Mouse (Mus musculus) heart, embryonic 11.5 days (tissue): ENCODE results near the gene Ankrd2. TPM values are rescaled to one million over a fixed set of nuclear protein-coding genes. Genes with fewer than 3 reads are reported as not detected.
"Not testable (repeated sequence)": the region's sequence is repeated elsewhere in the genome, so short reads cannot be mapped to it uniquely, and the experiment has no call there.

Experiments used
- ATAC-seq: fragments of 200-750 bp; cut with Nextera tagmentation; replicated peaks from 2 replicates; pipeline ENCODE4 v1.8.0; 2017; ENCODE audit warnings: moderate library complexity; ENCODE audit not compliant: insufficient number of reproducible peaks, low FRiP score, low TSS enrichment
- H3K27ac ChIP-seq: fragments of 300-500 bp; sonication (generic); 2 replicates; pipeline ENCODE4 v1.5.1; 2014; ENCODE audit warnings: mild to moderate bottlenecking, low read depth, low read length
- H3K27me3 ChIP-seq: fragments of 300-500 bp; sonication (generic); 2 replicates; pipeline ENCODE4 v1.6.1; 2014; ENCODE audit warnings: mild to moderate bottlenecking, low read length, mixed read lengths; ENCODE audit not compliant: control insufficient read depth, insufficient read depth
- H3K36me3 ChIP-seq: fragments of 300-500 bp; sonication (generic); 2 replicates; pipeline ENCODE4 v1.6.1; 2014; ENCODE audit warnings: mild to moderate bottlenecking, low read length, moderate library complexity, mixed read lengths; ENCODE audit not compliant: control insufficient read depth, insufficient read depth
- H3K4me1 ChIP-seq: fragments of 300-500 bp; sonication (generic); 2 replicates; pipeline ENCODE4 v1.6.1; 2014; ENCODE audit warnings: low read length; ENCODE audit not compliant: control insufficient read depth, insufficient read depth
- H3K4me2 ChIP-seq: fragments of 300-500 bp; sonication (generic); 2 replicates; pipeline ENCODE4 v1.6.1; 2014; ENCODE audit warnings: mild to moderate bottlenecking, moderate library complexity
- H3K4me3 ChIP-seq: fragments of 300-500 bp; sonication (generic); 2 replicates; pipeline ENCODE4 v1.5.1; 2014; ENCODE audit warnings: low read depth, low read length
- H3K9ac ChIP-seq: fragments of 300-500 bp; sonication (generic); 2 replicates; pipeline ENCODE4 v1.6.1; 2014; ENCODE audit warnings: mild to moderate bottlenecking, low read depth, low read length, moderate library complexity
- H3K9me3 ChIP-seq: fragments of 300-500 bp; sonication (generic); replicated peaks from 2 replicates; pipeline ENCODE4 v1.6.1; 2016; ENCODE audit warnings: low read length; ENCODE audit not compliant: control insufficient read depth
- WGBS: fragments of 180-500 bp; shearing (Covaris S2); extraction: QIAGEN DNeasy Blood & Tissue Kit; methylation state at CpG from one replicate; pipeline ENCODE4 v1.1.7; 2014; ENCODE audit not compliant: insufficient replicate concordance; 5-methylcytosine and 5-hydroxymethylcytosine counted together
- polyA plus RNA-seq: library from polyadenylated mRNA; unstranded; fragments of >200 nt; fragmentation: Nextera tagmentation; extraction: Ambion mirVana; gene quantifications from 2 replicates; pipeline ENCODE4 v1.2.1, GENCODE M21; 2014

The Ankrd2 gene
- polyA plus RNA-seq, 1 experiment from 2014 or later, result not detected

- Histone ChIP-seq H3K4me1 (no peaks in the 10 kb centered on the region), H3K36me3 (no peaks in the 10 kb centered on the region), H3K4me3 (no peak overlapping the region), H3K9me3 (no peaks in the 10 kb centered on the region), H3K9ac (no peak overlapping the region), H3K27ac (no peak overlapping the region), H3K27me3 (no peaks in the 10 kb centered on the region), H3K4me2 (no peak overlapping the region)
- 74% methylated on average over 15 of the region's 15 CpGs for WGBS
- no peak for ATAC-seq
Measured at GRCm38 (mm10) chr19:42071886-42072608, 36.2 kb downstream of the Ankrd2 start.

GRCm38 (mm10) chr19:42072802-42073201 lies 37.0 kb downstream of the Ankrd2 start:
- no peak overlapping the region for H3K4me3 ChIP-seq
- H3K27ac ChIP-seq, result no peak overlapping the region
- WGBS, result 69% methylated on average over 7 of the region's 7 CpGs
- H3K27me3 ChIP-seq, result no peaks in the 10 kb centered on the region
- H3K9me3 ChIP-seq, result no peaks in the 10 kb centered on the region
- H3K4me2 ChIP-seq, result no peak overlapping the region
- ATAC-seq, result no peak
- H3K36me3 ChIP-seq, result no peaks in the 10 kb centered on the region
- no peaks in the 10 kb centered on the region for H3K4me1 ChIP-seq
- no peak overlapping the region for H3K9ac ChIP-seq

GRCm38 (mm10) chr19:42075051-42075450 lies 39.3 kb downstream of the Ankrd2 start:
- no peak overlapping the region for H3K9ac ChIP-seq
- no peaks in the 10 kb centered on the region for H3K4me1 ChIP-seq
- no peak overlapping the region for H3K4me2 ChIP-seq
- no peak overlapping the region for H3K27ac ChIP-seq
- ATAC-seq, result no peak
- no peaks in the 10 kb centered on the region for H3K9me3 ChIP-seq
- WGBS, result 71% methylated on average over 2 of the region's 2 CpGs
- no peaks in the 10 kb centered on the region for H3K27me3 ChIP-seq
- H3K36me3 ChIP-seq, result no peaks in the 10 kb centered on the region
- H3K4me3 ChIP-seq, result no peak overlapping the region

- Histone ChIP-seq H3K4me1 (no peaks in the 10 kb centered on the region), H3K9ac (no peak overlapping the region), H3K4me2 (no peak overlapping the region), H3K4me3 (no peak overlapping the region), H3K27ac (no peak overlapping the region), H3K36me3 (no peaks in the 10 kb centered on the region), H3K9me3 (no peaks in the 10 kb centered on the region), H3K27me3 (no peaks in the 10 kb centered on the region)
- WGBS, result 88% methylated on average over 16 of the region's 16 CpGs
- ATAC-seq, result no peak
Measured at GRCm38 (mm10) chr19:42075992-42076391, 40.2 kb downstream of the Ankrd2 start.

- ATAC-seq, result no peak
- no peaks in the 10 kb centered on the region for H3K36me3 ChIP-seq
- no peak overlapping the region for H3K4me3 ChIP-seq
- H3K4me2 ChIP-seq, result no peak overlapping the region
- H3K27me3 ChIP-seq, result no peaks in the 10 kb centered on the region
- no peak overlapping the region for H3K27ac ChIP-seq
- 85% methylated on average over 8 of the region's 8 CpGs for WGBS
- H3K9ac ChIP-seq, result no peak overlapping the region
- H3K4me1 ChIP-seq, result no peaks in the 10 kb centered on the region
- H3K9me3 ChIP-seq, result no peaks in the 10 kb centered on the region
Measured at GRCm38 (mm10) chr19:42078566-42078965, 42.8 kb downstream of the Ankrd2 start.

GRCm38 (mm10) chr19:42079006-42079405 lies 43.2 kb downstream of the Ankrd2 start:
- Histone ChIP-seq H3K4me1 (no peaks in the 10 kb centered on the region), H3K27ac (no peak overlapping the region), H3K4me2 (no peak overlapping the region), H3K36me3 (no peaks in the 10 kb centered on the region), H3K27me3 (no peaks in the 10 kb centered on the region), H3K4me3 (no peak overlapping the region), H3K9me3 (no peaks in the 10 kb centered on the region), H3K9ac (no peak overlapping the region)
- WGBS, result 82% methylated on average over 12 of the region's 12 CpGs
- ATAC-seq, result no peak

GRCm38 (mm10) chr19:42079950-42080349 lies 44.1 kb downstream of the Ankrd2 start:
- no peak for ATAC-seq
- WGBS, result 74% methylated on average over 5 of the region's 5 CpGs
- H3K4me3 ChIP-seq, result no peak overlapping the region
- no peak overlapping the region for H3K27ac ChIP-seq
- no peaks in the 10 kb centered on the region for H3K4me1 ChIP-seq
- H3K4me2 ChIP-seq, result no peak overlapping the region
- no peak overlapping the region for H3K9ac ChIP-seq
- no peaks in the 10 kb centered on the region for H3K27me3 ChIP-seq
- H3K9me3 ChIP-seq, result no peaks in the 10 kb centered on the region
- H3K36me3 ChIP-seq, result no peaks in the 10 kb centered on the region

GRCm38 (mm10) chr19:42080469-42080868 lies 44.7 kb downstream of the Ankrd2 start:
- no peak overlapping the region for H3K27ac ChIP-seq
- WGBS, result 80% methylated on average over 11 of the region's 11 CpGs
- H3K4me1 ChIP-seq, result peaks cover under 1% of the 10 kb centered on the region; the same call in 1 of the 2 replicates
- no peaks in the 10 kb centered on the region for H3K27me3 ChIP-seq
- no peak for ATAC-seq
- H3K9me3 ChIP-seq, result no peaks in the 10 kb centered on the region
- H3K4me2 ChIP-seq, result no peak overlapping the region
- no peak overlapping the region for H3K9ac ChIP-seq
- H3K36me3 ChIP-seq, result no peaks in the 10 kb centered on the region
- H3K4me3 ChIP-seq, result no peak overlapping the region

GRCm38 (mm10) chr19:42081613-42082012 lies 45.8 kb downstream of the Ankrd2 start:
- 85% methylated on average over 5 of the region's 5 CpGs for WGBS
- H3K9me3 ChIP-seq, H3K9ac ChIP-seq: not testable (repeated sequence)

More at GRCm38 (mm10) chr19:42081613-42082012, 45.8 kb downstream of the Ankrd2 start:
- H3K27me3 ChIP-seq, ATAC-seq, H3K27ac ChIP-seq, H3K4me3 ChIP-seq, H3K4me1 ChIP-seq, H3K36me3 ChIP-seq, H3K4me2 ChIP-seq: not testable (repeated sequence)
